Mouse (Mus musculus) heart, postnatal 25 days (tissue): ENCODE measurements around the gene Pabpn1. TPM values are rescaled to one million over a fixed set of nuclear protein-coding genes. Genes with fewer than 3 reads are reported as not detected.

Experiments
- DNase-seq: peaks from one replicate; pipeline ENCODE4 v3.0.0; 2022; ENCODE audit warnings: low spot score
- intact Hi-C: fragments of 180-260 bp; cut with DNase I; formaldehyde crosslinking; loops from one replicate; pipeline ENCODE4 v1.15.1; 2025
- total RNA-seq, 2 experiments: library from RNA; stranded (reverse); gene quantifications; 2 replicates each; pipeline ENCODE4 v1.2.3; 2021

Pabpn1 gene
- total RNA-seq: 10 to 100 TPM; 50.7 to 55.6 TPM

GRCm38 (mm10) chr14:54892200-54892599 lies at the start of gene Pabpn1:
Pabpn1 (plus strand) TSS chr14:54892500.
- no peak for DNase-seq
- intact Hi-C loops: no loop called here

- no peak for DNase-seq
- intact Hi-C loops: loop anchor here (1.0 kb wide), 1 partner anchor 96 kb away; no protein-coding TSS in a partner anchor
Observed at GRCm38 (mm10) chr14:54843461-54843860, 48.8 kb upstream of the Pabpn1 start.

- DNase-seq: no peak
- intact Hi-C loops: no loop called here
Observed at GRCm38 (mm10) chr14:54855726-54856125, 36.6 kb upstream of the Pabpn1 start.

- intact Hi-C loops: no loop called here
- DNase-seq: no peak
Observed at GRCm38 (mm10) chr14:54856703-54857102, 35.6 kb upstream of the Pabpn1 start.

- no peak for DNase-seq
- intact Hi-C loops: no loop called here
Observed at GRCm38 (mm10) chr14:54857891-54858290, 34.4 kb upstream of the Pabpn1 start.

GRCm38 (mm10) chr14:54860511-54860910 lies 31.8 kb upstream of the Pabpn1 start:
- DNase-seq: no peak
- intact Hi-C loops: loop anchor here (1.0 kb wide), 1 partner anchor 145 kb away; no protein-coding TSS in a partner anchor

GRCm38 (mm10) chr14:54863501-54864312 lies 28.6 kb upstream of the Pabpn1 start:
- DNase-seq: peak; percentile 88
- intact Hi-C loops: no loop called here

GRCm38 (mm10) chr14:54864313-54865036 lies 27.8 kb upstream of the Pabpn1 start:
- no peak for DNase-seq
- intact Hi-C loops: no loop called here

GRCm38 (mm10) chr14:54865626-54866025 lies 26.7 kb upstream of the Pabpn1 start:
- no peak for DNase-seq
- intact Hi-C loops: no loop called here

GRCm38 (mm10) chr14:54866268-54866667 lies 26.0 kb upstream of the Pabpn1 start:
- no peak for DNase-seq
- intact Hi-C loops: no loop called here

GRCm38 (mm10) chr14:54866936-54867335 lies 25.4 kb upstream of the Pabpn1 start:
- no peak for DNase-seq
- intact Hi-C loops: no loop called here

- no peak for DNase-seq
- intact Hi-C loops: no loop called here
Observed at GRCm38 (mm10) chr14:54868026-54868425, 24.3 kb upstream of the Pabpn1 start.

- intact Hi-C loops: no loop called here
- no peak for DNase-seq
Observed at GRCm38 (mm10) chr14:54870861-54871260, 21.4 kb upstream of the Pabpn1 start, which contains the start of gene Homez. Homez (minus strand) TSS chr14:54870961.

GRCm38 (mm10) chr14:54874165-54874564 lies 18.1 kb upstream of the Pabpn1 start:
- no peak for DNase-seq
- intact Hi-C loops: no loop called here

- DNase-seq: no peak
- intact Hi-C loops: no loop called here
Observed at GRCm38 (mm10) chr14:54875844-54876538, 16.3 kb upstream of the Pabpn1 start.

GRCm38 (mm10) chr14:54876539-54877047 lies 15.7 kb upstream of the Pabpn1 start:
- intact Hi-C loops: no loop called here
- DNase-seq: peak; percentile 80

GRCm38 (mm10) chr14:54877048-54877715 lies 15.1 kb upstream of the Pabpn1 start, which contains the start of gene Ppp1r3e:
Ppp1r3e (minus strand) TSS chr14:54877550.
- peak; percentile 46 for DNase-seq
- intact Hi-C loops: no loop called here

GRCm38 (mm10) chr14:54883154-54884021 lies 8.9 kb upstream of the Pabpn1 start, which contains the start of the genes Bcl2l2 and Gm20521:
Bcl2l2 (plus strand) TSS chr14:54883377.
Gm20521 (plus strand) TSS chr14:54883441.
- peak; percentile 64 for DNase-seq
- intact Hi-C loops: no loop called here
